In the genomic region with DNA sequence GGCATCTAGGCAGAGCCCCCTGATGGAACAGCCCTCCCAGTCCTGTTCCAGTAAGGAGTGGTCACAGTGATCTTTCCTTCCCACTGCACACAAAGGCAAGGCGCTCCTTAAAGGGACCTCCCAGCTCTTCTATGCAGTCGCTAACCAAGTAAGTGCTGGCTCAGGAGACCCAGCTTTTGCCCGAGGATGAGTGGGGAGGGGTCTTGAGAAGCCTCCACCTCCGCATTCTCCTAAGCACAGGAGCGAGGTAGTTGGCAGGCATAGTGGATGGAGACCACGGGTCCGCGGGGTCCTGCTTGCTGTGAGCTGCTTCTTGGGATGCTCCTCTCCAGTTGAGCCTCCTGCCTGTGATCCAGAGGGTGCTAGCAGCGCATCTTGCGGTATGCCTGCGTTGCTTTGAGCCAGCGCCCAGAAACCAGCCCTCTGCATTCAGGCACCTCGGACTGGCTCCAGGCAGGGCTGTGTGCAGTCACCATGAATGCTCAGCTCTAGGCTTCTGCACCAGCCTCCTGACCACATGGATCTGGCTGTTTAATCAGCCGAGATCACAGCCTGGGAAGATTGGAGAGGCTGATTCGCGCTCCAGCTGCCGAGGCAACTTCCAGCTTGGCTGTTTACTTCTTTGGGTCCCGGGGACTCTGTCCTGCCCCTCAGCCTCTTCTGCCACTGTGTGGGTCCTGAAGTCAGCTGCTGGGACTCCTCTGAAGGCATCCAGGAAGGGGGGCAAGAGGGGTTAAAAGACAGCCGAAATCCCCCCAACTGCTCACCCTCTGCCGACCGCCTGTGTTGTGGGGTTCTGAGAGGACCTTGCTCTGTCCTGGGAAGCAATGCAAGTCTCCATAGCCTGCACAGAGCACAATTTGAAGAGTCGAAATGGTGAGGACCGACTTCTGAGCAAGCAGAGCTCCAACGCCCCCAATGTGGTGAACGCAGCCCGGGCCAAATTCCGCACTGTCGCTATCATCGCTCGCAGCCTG, we compare ENCODE assay signal across 8 mouse cellular contexts. TPM values are rescaled to one million over a fixed set of nuclear protein-coding genes. Genes with fewer than 3 reads are reported as not detected.
DNase-seq lines count a peak whose midpoint lies in the region; ATAC-seq and TF ChIP-seq lines count a peak whose summit lies in the region.

A gene (plus strand): TSS at position 440 of the 977 bp plus-strand sequence.

- H3K4me3 ChIP-seq in E14TG2a.4 (replicated peaks; ENCODE audit: low read length): peak within 1 kb of the TSS; percentile 76
- H3K4me3 ChIP-seq in forebrain, embryonic 11.5 days (ENCODE audit: low read depth, low read length): peak within 1 kb of the TSS; percentile 42
- peak within 1 kb of the TSS; percentile 54 for H3K4me3 ChIP-seq in left cerebral cortex, adult 2 months
- H3K4me3 ChIP-seq in midbrain, embryonic 15.5 days: peak within 1 kb of the TSS; percentile 50

- intact Hi-C loops in heart, postnatal 36 days (cut with DNase I): no loop called here
- intact Hi-C loops in left cerebral cortex, adult 2 months (cut with DNase I): loop anchor here (5.0 kb wide), 2 partner anchors 67 to 213 kb away; no protein-coding TSS in a partner anchor

- peaks cover 18% of the 10 kb centered on the region for H3K4me1 ChIP-seq in E14TG2a.4 (replicated peaks; ENCODE audit: low read depth, low read length)
- no peaks in the 10 kb centered on the region for H3K4me1 ChIP-seq in forebrain, embryonic 11.5 days (replicated peaks; ENCODE audit: control insufficient read depth, insufficient read depth, low read length)
- H3K4me1 ChIP-seq in midbrain, embryonic 15.5 days: peaks cover 17% of the 10 kb centered on the region

- no peaks in the 10 kb centered on the region for H3K9me3 ChIP-seq in E14TG2a.4 (ENCODE audit: low read length)
- H3K9me3 ChIP-seq in forebrain, embryonic 11.5 days (ENCODE audit: control insufficient read depth, low read length): no peaks in the 10 kb centered on the region
- H3K9me3 ChIP-seq in midbrain, embryonic 15.5 days: no peaks in the 10 kb centered on the region

- no peaks in the 10 kb centered on the region for H3K36me3 ChIP-seq in E14TG2a.4 (ENCODE audit: insufficient read depth, low read length)
- H3K36me3 ChIP-seq in forebrain, embryonic 11.5 days (ENCODE audit: control insufficient read depth, insufficient read depth, low read length): no peaks in the 10 kb centered on the region
- no peaks in the 10 kb centered on the region for H3K36me3 ChIP-seq in midbrain, embryonic 15.5 days (replicated peaks)

- peak within 1 kb of the TSS; percentile 81 for H3K4me2 ChIP-seq in forebrain, embryonic 11.5 days (ENCODE audit: low read depth, low read length, severe bottlenecking)
- peak within 1 kb of the TSS; percentile 97 for H3K4me2 ChIP-seq in midbrain, embryonic 15.5 days

- no peak for TF ChIP-seq CTCF in E14TG2a.4 (conservative IDR thresholded peaks at IDR 0.05; ENCODE audit: low read length)
- TF ChIP-seq CTCF in brain, embryonic 14.5 days (IDR thresholded peaks at IDR 0.05; ENCODE audit: borderline replicate concordance, extremely low read depth, insufficient read depth, insufficient read length): no peak
- no peak; the same call in 1 of the 2 replicates for TF ChIP-seq CTCF in left cerebral cortex, adult 2 months (IDR thresholded peaks at IDR 0.05)

- peak within 1 kb of the TSS; percentile 55 for H3K9ac ChIP-seq in forebrain, embryonic 11.5 days (ENCODE audit: low read length)
- H3K9ac ChIP-seq in midbrain, embryonic 15.5 days: peak within 1 kb of the TSS; percentile 54

- no peak within 1 kb of the TSS for H3K27ac ChIP-seq in forebrain, embryonic 11.5 days (ENCODE audit: low read depth, low read length)
- H3K27ac ChIP-seq in left cerebral cortex, adult 2 months: peak within 1 kb of the TSS; percentile 73
- H3K27ac ChIP-seq in midbrain, embryonic 15.5 days: no peak within 1 kb of the TSS

- under 1% methylated on average over 30 of the region's 30 CpGs for WGBS in forebrain, embryonic 11.5 days
- WGBS in midbrain, embryonic 15.5 days: under 1% methylated on average over 30 of the region's 30 CpGs

- H3K27me3 ChIP-seq in E14TG2a.4 (ENCODE audit: insufficient read depth, low read length): peaks cover 36% of the 10 kb centered on the region
- H3K27me3 ChIP-seq in forebrain, embryonic 11.5 days (ENCODE audit: control insufficient read depth, insufficient read depth, low read length): peaks cover 3% of the 10 kb centered on the region; the same call in 1 of the 2 replicates
- H3K27me3 ChIP-seq in midbrain, embryonic 15.5 days (replicated peaks): no peaks in the 10 kb centered on the region

- no peak for TF ChIP-seq POLR2A in brain, embryonic 14.5 days (IDR thresholded peaks at IDR 0.05; ENCODE audit: borderline replicate concordance, extremely low read depth, insufficient read depth, insufficient read length, poor library complexity, severe bottlenecking)

- peak; percentile 85 for ATAC-seq in forebrain, embryonic 11.5 days (replicated peaks; ENCODE audit: low FRiP score)
- ATAC-seq in midbrain, embryonic 15.5 days (replicated peaks): peak; percentile 92

- peak; percentile 79 for DNase-seq in brain, embryonic 14.5 days (ENCODE audit: low read depth)
- DNase-seq in forebrain, embryonic 11.5 days (ENCODE audit: low spot score): peak; percentile 61
- peak; percentile 17 to 18 for DNase-seq in heart, postnatal 36 days
- peak; percentile 45 to 55 for DNase-seq in left cerebral cortex, adult 2 months (ENCODE audit: extremely low spot score in 1 of 2, low spot score in 2 of 2)
- DNase-seq in testis, postnatal 14 days (ENCODE audit: low spot score): peak; percentile 6
- DNase-seq in spleen, adult 12 weeks (ENCODE audit: low spot score): no peak

RNA-seq across cellular contexts. Expression of the gene that starts here (rescaled TPM):
- polyA plus RNA-seq in brain, embryonic 14.5 days (2012; rRNA removed): 2.1 and 3.2 TPM in 2 replicates
- 1.8 and 2.3 TPM in 2 replicates for polyA plus RNA-seq in forebrain, embryonic 11.5 days (2014; fragmentation: Nextera tagmentation; extraction: Ambion mirVana)
- total RNA-seq in heart, postnatal 36 days (2021): 1 to 10 TPM; 2.3 to 3.5 TPM
- 10 to 100 TPM; 84.1 to 84.2 TPM for total RNA-seq in left cerebral cortex, adult 2 months (2021)
- 5.7 and 6.1 TPM in 2 replicates for polyA plus RNA-seq in midbrain, embryonic 15.5 days (2015; fragmentation: Nextera tagmentation; extraction: Ambion mirVana)

Comparison
In these comparisons a context has a peak if more than half of its experiments do, and no peak if none do; other contexts are left out.
1. RNA of the gene that starts here (total RNA-seq): 84.1 to 84.2 TPM in left cerebral cortex, adult 2 months; 2.3 to 3.5 TPM in heart, postnatal 36 days; every median in the first group is over 10 times any median in the second.
2. Peak in every context shown above with its lines, with median percentiles within 50 percentile points of each other: H3K4me3 ChIP-seq.